Mouse (Mus musculus): ENCODE measurements around the gene Rptor. TPM values are rescaled to one million over a fixed set of nuclear protein-coding genes. Genes with fewer than 3 reads are reported as not detected.

Rptor gene
- total and polyA plus RNA-seq, 3 experiments: 33.9 to 34.9 TPM; not detected in 1

- TF ChIP-seq MYB (IDR thresholded peaks at IDR 0.05; ENCODE audit: low read depth, low read length): no peak
- no peak for TF ChIP-seq CTCF (IDR thresholded peaks at IDR 0.05 in 2 of 3, conservative IDR thresholded peaks at IDR 0.05 in 1 of 3; ENCODE audit: control insufficient read depth in 1 of 3, insufficient read depth in 1 of 3, low read depth in 2 of 3, low read length in 3 of 3, poor library complexity in 1 of 3, severe bottlenecking in 1 of 3)
- TF ChIP-seq KAT2A (conservative IDR thresholded peaks at IDR 0.05; ENCODE audit: low read depth, low read length): no peak
- no peak for TF ChIP-seq NRF1 (IDR thresholded peaks at IDR 0.05; ENCODE audit: insufficient read depth, low read depth, low read length, poor library complexity, severe bottlenecking)
- no peak for TF ChIP-seq E2F4 (IDR thresholded peaks at IDR 0.05; ENCODE audit: borderline replicate concordance, low read depth, low read length)
- no peak for TF ChIP-seq ZNF384 (IDR thresholded peaks at IDR 0.05; ENCODE audit: low read depth, low read length)
- TF ChIP-seq MAFK (IDR thresholded peaks at IDR 0.05; ENCODE audit: borderline replicate concordance, low read depth, low read length): no peak
- no peak for TF ChIP-seq SMC3 (IDR thresholded peaks at IDR 0.05; ENCODE audit: low read depth, low read length)
- TF ChIP-seq MYC (IDR thresholded peaks at IDR 0.05; ENCODE audit: low read depth, low read length): no peak
- no peak for TF ChIP-seq ZMIZ1 (IDR thresholded peaks at IDR 0.05; ENCODE audit: low read depth, low read length)
- TF ChIP-seq RAD21 (IDR thresholded peaks at IDR 0.05; ENCODE audit: low read depth, low read length): no peak
- TF ChIP-seq ELF1 (IDR thresholded peaks at IDR 0.05; ENCODE audit: low read depth, low read length): no peak
- no peak for TF ChIP-seq POLR2AphosphoS2 (IDR thresholded peaks at IDR 0.05; ENCODE audit: low read length)
- TF ChIP-seq MEF2A (IDR thresholded peaks at IDR 0.05; ENCODE audit: extremely low read depth, insufficient replicate concordance, low read depth, low read length, poor library complexity, severe bottlenecking): no peak
- no peak for TF ChIP-seq ZKSCAN1 (IDR thresholded peaks at IDR 0.05; ENCODE audit: low read depth, low read length)
- TF ChIP-seq GATA1 (IDR thresholded peaks at IDR 0.05; ENCODE audit: low read depth, low read length): no peak
- no peak for TF ChIP-seq GABPA (IDR thresholded peaks at IDR 0.05; ENCODE audit: low read depth, low read length)
- no peak for TF ChIP-seq HCFC1 (IDR thresholded peaks at IDR 0.05; ENCODE audit: low read depth, low read length)
- TF ChIP-seq POLR2AphosphoS5 (IDR thresholded peaks at IDR 0.05; ENCODE audit: borderline replicate concordance, low read depth, low read length): no peak
These were observed 208.9 kb downstream of the Rptor start for GRCm38 (mm10) chr11:119811598-119811997.

GRCm38 (mm10) chr11:119812093-119812492, 209.4 kb downstream of the Rptor start:
- no peaks in the 10 kb centered on the region for H3K79me2 ChIP-seq (ENCODE audit: control insufficient read depth, insufficient read depth, low read length, poor library complexity)
- no peaks in the 10 kb centered on the region for H3K9me3 ChIP-seq (replicated peaks; ENCODE audit: insufficient read depth, low read length)
- TF ChIP-seq ETS1 (IDR thresholded peaks at IDR 0.05; ENCODE audit: low read depth, low read length): no peak
- no peak for TF ChIP-seq NELFE (IDR thresholded peaks at IDR 0.05; ENCODE audit: low read depth, low read length)
- TF ChIP-seq ELF1 (IDR thresholded peaks at IDR 0.05; ENCODE audit: low read depth, low read length): no peak
- no peak for TF ChIP-seq SMC3 (IDR thresholded peaks at IDR 0.05; ENCODE audit: low read depth, low read length)
- TF ChIP-seq MAZ (IDR thresholded peaks at IDR 0.05; ENCODE audit: low read depth, low read length): no peak
- no peak for TF ChIP-seq ZNF384 (IDR thresholded peaks at IDR 0.05; ENCODE audit: low read depth, low read length)
- TF ChIP-seq NRF1 (IDR thresholded peaks at IDR 0.05; ENCODE audit: insufficient read depth, low read depth, low read length, poor library complexity, severe bottlenecking): no peak
- TF ChIP-seq ZMIZ1 (IDR thresholded peaks at IDR 0.05; ENCODE audit: low read depth, low read length): no peak
- TF ChIP-seq HCFC1 (IDR thresholded peaks at IDR 0.05; ENCODE audit: low read depth, low read length): no peak
- no peak for TF ChIP-seq RCOR1 (IDR thresholded peaks at IDR 0.05; ENCODE audit: low read depth, low read length)
- TF ChIP-seq POLR2AphosphoS5 (IDR thresholded peaks at IDR 0.05; ENCODE audit: borderline replicate concordance, low read depth, low read length): no peak
- TF ChIP-seq MAX (IDR thresholded peaks at IDR 0.05; ENCODE audit: low read length): no peak
- no peak for TF ChIP-seq CHD2 (IDR thresholded peaks at IDR 0.05; ENCODE audit: low read length)
- H3K4me3 ChIP-seq (ENCODE audit: control insufficient read depth in 1 of 2, insufficient read depth in 1 of 2, low read depth in 2 of 2, low read length in 2 of 2): no peak overlapping the region
- no peak for DNase-seq (ENCODE audit: low read depth, low spot score)
- H3K9ac ChIP-seq (ENCODE audit: control insufficient read depth, low read depth, low read length, poor library complexity, severe bottlenecking): no peak overlapping the region
- H3K27me3 ChIP-seq (ENCODE audit: control insufficient read depth in 1 of 2, insufficient read depth in 2 of 2, low read length in 2 of 2): no peaks in the 10 kb centered on the region
- H3K27ac ChIP-seq (ENCODE audit: control insufficient read depth, low read depth, low read length): no peak overlapping the region
- H3K4me1 ChIP-seq (ENCODE audit: control insufficient read depth in 1 of 2, insufficient read depth in 2 of 2, low read length in 2 of 2): peaks cover 1 to 9% of the 10 kb centered on the region in 2 experiments; a peak in 2 of 4 replicates
- peaks cover 2 to 9% of the 10 kb centered on the region in 2 experiments; a peak in 3 of 4 replicates for H3K36me3 ChIP-seq (ENCODE audit: control insufficient read depth in 1 of 2, insufficient read depth in 2 of 2, low read length in 2 of 2)

More at GRCm38 (mm10) chr11:119811598-119811997, 208.9 kb downstream of the Rptor start:
- H3K4me3 ChIP-seq (ENCODE audit: control insufficient read depth in 1 of 2, insufficient read depth in 1 of 2, low read depth in 2 of 2, low read length in 2 of 2): no peak overlapping the region
- peaks cover 1 to 4% of the 10 kb centered on the region in 2 experiments; a peak in 3 of 4 replicates for H3K36me3 ChIP-seq (ENCODE audit: control insufficient read depth in 1 of 2, insufficient read depth in 2 of 2, low read length in 2 of 2)
- no peak overlapping the region for H3K27ac ChIP-seq (ENCODE audit: control insufficient read depth, low read depth, low read length)
- no peaks in the 10 kb centered on the region for H3K79me2 ChIP-seq (ENCODE audit: control insufficient read depth, insufficient read depth, low read length, poor library complexity)
- DNase-seq (ENCODE audit: low read depth, low spot score): no peak
- H3K9ac ChIP-seq (ENCODE audit: control insufficient read depth, low read depth, low read length, poor library complexity, severe bottlenecking): no peak overlapping the region
- no peaks in the 10 kb centered on the region for H3K27me3 ChIP-seq (ENCODE audit: control insufficient read depth in 1 of 2, insufficient read depth in 2 of 2, low read length in 2 of 2)
- H3K9me3 ChIP-seq (replicated peaks; ENCODE audit: insufficient read depth, low read length): no peaks in the 10 kb centered on the region
- H3K4me1 ChIP-seq (ENCODE audit: control insufficient read depth in 1 of 2, insufficient read depth in 2 of 2, low read length in 2 of 2): peaks cover 0 to 4% of the 10 kb centered on the region in 2 experiments; a peak in 2 of 4 replicates

Data from MEL (cell line).